Mouse (Mus musculus) forebrain, embryonic 12.5 days (tissue): ENCODE results near the gene Gimap5. TPM values are rescaled to one million over a fixed set of nuclear protein-coding genes. Genes with fewer than 3 reads are reported as not detected.

Experiments used
- ATAC-seq: fragments of 200-750 bp; cut with Nextera tagmentation; 2 replicates; pipeline ENCODE4 v1.8.0; 2017; ENCODE audit warnings: moderate TSS enrichment; ENCODE audit not compliant: low FRiP score
- H3K27ac ChIP-seq: fragments of 300-500 bp; sonication (generic); 2 replicates; pipeline ENCODE4 v1.5.1; 2016; ENCODE audit warnings: mild to moderate bottlenecking
- H3K27me3 ChIP-seq: fragments of 300-500 bp; sonication (generic); 2 replicates; pipeline ENCODE4 v1.6.1; 2016; ENCODE audit warnings: mild to moderate bottlenecking
- H3K36me3 ChIP-seq: fragments of 300-500 bp; sonication (generic); replicated peaks from 2 replicates; pipeline ENCODE4 v1.6.1; 2016; ENCODE audit warnings: mild to moderate bottlenecking
- H3K4me1 ChIP-seq: fragments of 300-500 bp; sonication (generic); 2 replicates; pipeline ENCODE4 v1.6.1; 2016
- H3K4me2 ChIP-seq: fragments of 300-500 bp; sonication (generic); 2 replicates; pipeline ENCODE4 v1.6.1; 2016; ENCODE audit warnings: mild to moderate bottlenecking, moderate library complexity
- H3K4me3 ChIP-seq: fragments of 300-500 bp; sonication (generic); replicated peaks from 2 replicates; pipeline ENCODE4 v1.5.1; 2016; ENCODE audit warnings: mild to moderate bottlenecking
- H3K9ac ChIP-seq: fragments of 300-500 bp; sonication (generic); 2 replicates; pipeline ENCODE4 v1.6.1; 2016; ENCODE audit warnings: mild to moderate bottlenecking
- H3K9me3 ChIP-seq: fragments of 300-500 bp; sonication (generic); 2 replicates; pipeline ENCODE4 v1.6.1; 2016
- WGBS: fragments of 180-500 bp; shearing (Covaris S2); methylation state at CpG from one replicate; pipeline ENCODE4 v1.1.7; 2016; 5-methylcytosine and 5-hydroxymethylcytosine counted together
- polyA plus RNA-seq: library from polyadenylated mRNA; unstranded; fragments of >200 nt; fragmentation: Nextera tagmentation; extraction: Ambion mirVana; gene quantifications from 2 replicates; pipeline ENCODE4 v1.2.1, GENCODE M21; 2016

The Gimap5 gene
- polyA plus RNA-seq, 1 experiment from 2014 or later, result 0.50 TPM

GRCm38 (mm10) chr6:48720326-48720725, 25.7 kb upstream of the Gimap5 start:
- peaks cover 1% of the 10 kb centered on the region; the same call in 1 of the 2 replicates for H3K4me1 ChIP-seq
- H3K27me3 ChIP-seq, result no peaks in the 10 kb centered on the region
- H3K4me3 ChIP-seq, result no peak overlapping the region
- no peaks in the 10 kb centered on the region for H3K36me3 ChIP-seq
- no peak overlapping the region for H3K9ac ChIP-seq
- no peak overlapping the region for H3K4me2 ChIP-seq
- 87% methylated on average over 4 of the region's 4 CpGs for WGBS
- no peaks in the 10 kb centered on the region for H3K9me3 ChIP-seq
- H3K27ac ChIP-seq, result no peak overlapping the region
- no peak for ATAC-seq

DNA sequence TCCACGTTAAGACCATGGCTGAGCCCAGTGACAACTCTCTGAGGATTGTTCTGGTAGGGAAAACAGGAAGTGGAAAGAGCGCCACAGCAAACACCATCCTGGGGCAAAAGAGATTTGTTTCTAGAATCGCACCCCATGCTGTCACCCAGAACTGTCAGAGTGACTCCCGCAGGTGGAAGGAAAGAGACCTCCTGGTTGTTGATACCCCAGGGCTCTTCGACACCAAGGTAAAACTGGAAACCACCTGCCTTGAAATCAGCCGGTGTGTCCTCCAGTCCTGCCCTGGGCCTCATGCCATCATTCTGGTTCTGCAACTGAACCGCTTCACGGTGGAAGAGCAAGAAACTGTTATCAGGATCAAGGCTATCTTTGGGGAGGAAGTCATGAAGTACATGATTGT, 22.5 kb upstream of the Gimap5 start:
- Histone ChIP-seq H3K27me3 (no peaks in the 10 kb centered on the region), H3K4me3 (no peak overlapping the region), H3K36me3 (no peaks in the 10 kb centered on the region), H3K9me3 (no peaks in the 10 kb centered on the region), H3K9ac (no peak overlapping the region), H3K27ac (no peak overlapping the region), H3K4me1 (peaks cover 9% of the 10 kb centered on the region; the same call in 1 of the 2 replicates), H3K4me2 (no peak overlapping the region)
- WGBS, result 89% methylated on average over 8 of the region's 8 CpGs
- no peak for ATAC-seq

- H3K36me3 ChIP-seq, result no peaks in the 10 kb centered on the region
- no peak overlapping the region for H3K27ac ChIP-seq
- no peak overlapping the region for H3K9ac ChIP-seq
- 0% methylated on average over 1 of the region's 1 CpGs for WGBS
- H3K4me2 ChIP-seq, result no peak overlapping the region
- H3K4me1 ChIP-seq, result peaks cover 9% of the 10 kb centered on the region; the same call in 1 of the 2 replicates
- H3K9me3 ChIP-seq, result no peaks in the 10 kb centered on the region
- no peaks in the 10 kb centered on the region for H3K27me3 ChIP-seq
- ATAC-seq, result no peak
- H3K4me3 ChIP-seq, result no peak overlapping the region
These were observed 20.5 kb upstream of the Gimap5 start for GRCm38 (mm10) chr6:48725476-48725875.

- H3K36me3 ChIP-seq, result no peaks in the 10 kb centered on the region
- peaks cover 9% of the 10 kb centered on the region; the same call in 1 of the 2 replicates for H3K4me1 ChIP-seq
- ATAC-seq, result no peak
- H3K4me3 ChIP-seq, result no peak overlapping the region
- H3K9ac ChIP-seq, result no peak overlapping the region
- no peak overlapping the region for H3K27ac ChIP-seq
- no peaks in the 10 kb centered on the region for H3K9me3 ChIP-seq
- 91% methylated on average over 5 of the region's 5 CpGs for WGBS
- no peak overlapping the region for H3K4me2 ChIP-seq
- H3K27me3 ChIP-seq, result no peaks in the 10 kb centered on the region
These were observed 18.2 kb upstream of the Gimap5 start for GRCm38 (mm10) chr6:48727761-48728160.

DNA sequence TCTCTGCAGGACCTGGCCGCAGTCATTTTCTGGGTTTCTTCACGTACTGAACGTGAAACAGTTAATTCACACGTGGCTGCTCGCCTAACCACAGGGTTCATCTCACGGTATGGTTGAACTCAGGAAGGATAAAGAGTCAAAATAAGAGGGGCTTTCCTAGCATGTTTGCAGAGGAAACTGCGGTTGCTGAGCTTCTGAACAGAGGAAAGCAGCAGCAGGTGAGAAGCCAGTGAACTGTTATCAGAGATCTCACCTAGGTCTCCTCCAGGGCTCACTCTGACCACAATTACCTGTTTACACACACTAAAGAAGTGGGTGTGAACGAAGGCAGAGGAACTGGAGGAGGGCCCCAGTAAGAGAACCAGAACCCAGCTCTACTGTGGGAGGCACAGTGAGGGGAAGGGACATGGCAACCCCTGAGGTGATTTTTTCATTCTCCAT, 13.1 kb upstream of the Gimap5 start:
- no peaks in the 10 kb centered on the region for H3K36me3 ChIP-seq
- no peak overlapping the region for H3K4me2 ChIP-seq
- no peak overlapping the region for H3K4me3 ChIP-seq
- ATAC-seq, result no peak
- no peak overlapping the region for H3K9ac ChIP-seq
- no peaks in the 10 kb centered on the region for H3K4me1 ChIP-seq
- WGBS, result 62% methylated on average over 8 of the region's 8 CpGs
- no peak overlapping the region for H3K27ac ChIP-seq
- no peaks in the 10 kb centered on the region for H3K9me3 ChIP-seq
- H3K27me3 ChIP-seq, result no peaks in the 10 kb centered on the region; the same call in 1 of the 2 replicates

- H3K4me2 ChIP-seq, result no peak overlapping the region
- no peak overlapping the region for H3K27ac ChIP-seq
- H3K4me1 ChIP-seq, result no peaks in the 10 kb centered on the region
- no peaks in the 10 kb centered on the region for H3K36me3 ChIP-seq
- H3K4me3 ChIP-seq, result no peak overlapping the region
- H3K27me3 ChIP-seq, result no peaks in the 10 kb centered on the region; the same call in 1 of the 2 replicates
- H3K9ac ChIP-seq, result no peak overlapping the region
- 87% methylated on average over 1 of the region's 1 CpGs for WGBS
- no peak for ATAC-seq
- H3K9me3 ChIP-seq, result no peaks in the 10 kb centered on the region
These were observed 12.3 kb upstream of the Gimap5 start for GRCm38 (mm10) chr6:48733660-48734059.

DNA sequence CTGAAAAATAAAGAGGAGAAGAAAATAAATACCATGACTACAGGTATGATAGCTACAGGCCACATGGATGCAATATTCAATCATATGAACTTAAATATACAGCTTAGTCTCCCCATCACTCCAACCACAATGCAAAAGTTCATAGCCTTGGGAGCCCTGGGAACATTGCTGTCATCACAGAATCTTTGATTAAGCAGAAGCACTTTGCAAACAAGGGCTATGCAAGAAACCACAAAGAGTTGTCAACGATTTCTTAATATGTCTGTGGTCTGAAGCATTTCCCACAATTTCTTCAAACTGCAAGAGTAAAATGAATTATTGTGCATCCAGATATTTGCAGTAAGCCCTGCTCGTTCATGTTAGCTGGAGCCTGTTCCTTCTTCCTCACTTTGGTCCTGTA, 8.9 kb upstream of the Gimap5 start:
- Histone ChIP-seq H3K9ac (no peak overlapping the region), H3K27me3 (peaks cover 17% of the 10 kb centered on the region), H3K4me3 (no peak overlapping the region), H3K4me1 (no peaks in the 10 kb centered on the region), H3K27ac (no peak overlapping the region), H3K9me3 (no peaks in the 10 kb centered on the region), H3K4me2 (no peak overlapping the region), H3K36me3 (no peaks in the 10 kb centered on the region)
- WGBS, result 85% methylated on average over 2 of the region's 2 CpGs
- no peak for ATAC-seq

GRCm38 (mm10) chr6:48737688-48738087, 8.3 kb upstream of the Gimap5 start:
- WGBS, result 91% methylated on average over 5 of the region's 5 CpGs
- no peak overlapping the region for H3K4me2 ChIP-seq

GRCm38 (mm10) chr6:48738961-48739779, 6.8 kb upstream of the Gimap5 start, which contains the start of gene Gimap1:
Gimap1 (plus strand) TSS chr6:48739054.
- H3K9ac ChIP-seq, result no peak within 1 kb of the TSS
- no peak within 1 kb of the TSS for H3K27ac ChIP-seq
- peaks cover 34% of the 10 kb centered on the region for H3K27me3 ChIP-seq
- no peaks in the 10 kb centered on the region for H3K36me3 ChIP-seq
- H3K4me2 ChIP-seq, result no peak within 1 kb of the TSS
- H3K4me1 ChIP-seq, result peaks cover 10% of the 10 kb centered on the region
- ATAC-seq, result no peak
- H3K9me3 ChIP-seq, result no peaks in the 10 kb centered on the region
- 80% methylated on average over 15 of the region's 15 CpGs for WGBS
- H3K4me3 ChIP-seq, result no peak within 1 kb of the TSS

More at GRCm38 (mm10) chr6:48737688-48738087, 8.3 kb upstream of the Gimap5 start:
- Histone ChIP-seq H3K27me3 (peaks cover 23% of the 10 kb centered on the region), H3K4me3 (no peak overlapping the region), H3K36me3 (no peaks in the 10 kb centered on the region), H3K27ac (no peak overlapping the region), H3K4me1 (peaks cover 5% of the 10 kb centered on the region), H3K9ac (no peak overlapping the region), H3K9me3 (no peaks in the 10 kb centered on the region)
- ATAC-seq, result no peak

DNA sequence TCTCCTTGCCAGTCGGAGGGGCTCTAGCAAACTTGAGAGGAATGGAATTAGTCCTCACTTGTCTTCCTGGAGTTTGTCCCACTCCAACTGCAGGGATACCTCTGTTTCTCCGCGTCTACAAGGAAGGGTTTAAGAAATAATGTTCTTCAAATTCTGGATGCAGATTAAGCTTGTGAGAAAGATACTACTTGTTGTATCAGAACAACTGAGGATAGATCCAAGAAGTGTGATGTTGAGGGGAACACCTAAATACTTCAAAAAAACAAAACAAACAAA, 6.3 kb upstream of the Gimap5 start:
- whole genome bisulfite sequencing, result 92% methylated on average over 3 of the region's 3 CpGs
- H3K27ac ChIP-seq, result no peak overlapping the region
- H3K4me2 ChIP-seq, result no peak overlapping the region
- H3K4me1 ChIP-seq, result peaks cover 10% of the 10 kb centered on the region
- H3K4me3 ChIP-seq, result no peak overlapping the region
- H3K9ac ChIP-seq, result no peak overlapping the region
- peaks cover 39% of the 10 kb centered on the region for H3K27me3 ChIP-seq
- no peaks in the 10 kb centered on the region for H3K36me3 ChIP-seq
- no peaks in the 10 kb centered on the region for H3K9me3 ChIP-seq
- ATAC-seq, result no peak

DNA sequence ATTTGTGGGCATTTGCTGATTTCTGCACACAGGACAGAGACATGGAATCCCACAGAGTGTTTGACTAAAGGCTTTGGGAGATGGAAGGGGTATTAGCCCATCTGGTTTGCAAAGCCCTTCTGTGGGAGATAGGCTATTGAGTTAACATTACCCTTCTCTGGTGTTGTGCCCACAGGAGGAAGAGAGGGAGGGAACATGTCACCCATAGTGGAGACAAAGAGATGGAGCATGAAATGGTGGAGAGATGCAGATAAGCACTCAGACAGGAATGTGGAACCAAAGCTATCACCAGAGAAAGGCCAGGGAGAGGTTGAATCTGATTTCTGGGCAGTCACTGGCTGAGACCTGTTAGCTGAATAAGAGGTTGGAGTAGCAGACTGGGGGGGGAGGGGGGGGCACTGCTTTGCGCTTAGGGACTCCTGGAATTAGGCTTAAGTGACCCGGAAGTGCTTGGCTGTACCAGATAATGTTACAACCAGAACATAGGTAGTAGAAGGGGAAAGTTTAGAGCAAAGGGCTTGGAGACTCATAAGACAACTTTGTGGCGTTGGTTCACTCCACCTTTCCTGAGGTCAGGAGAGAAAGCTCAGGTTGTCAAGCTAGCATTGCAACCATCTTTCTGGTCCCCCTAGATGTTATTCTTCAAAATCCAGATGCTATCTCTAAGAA, 5.4 kb upstream of the Gimap5 start:
- Histone ChIP-seq H3K4me3 (no peak overlapping the region), H3K36me3 (no peaks in the 10 kb centered on the region), H3K27ac (no peak overlapping the region), H3K4me2 (no peak overlapping the region), H3K4me1 (peaks cover 10% of the 10 kb centered on the region), H3K9ac (no peak overlapping the region), H3K9me3 (no peaks in the 10 kb centered on the region), H3K27me3 (peaks cover 41% of the 10 kb centered on the region)
- no peak for ATAC-seq
- 73% methylated on average over 3 of the region's 3 CpGs for WGBS

DNA sequence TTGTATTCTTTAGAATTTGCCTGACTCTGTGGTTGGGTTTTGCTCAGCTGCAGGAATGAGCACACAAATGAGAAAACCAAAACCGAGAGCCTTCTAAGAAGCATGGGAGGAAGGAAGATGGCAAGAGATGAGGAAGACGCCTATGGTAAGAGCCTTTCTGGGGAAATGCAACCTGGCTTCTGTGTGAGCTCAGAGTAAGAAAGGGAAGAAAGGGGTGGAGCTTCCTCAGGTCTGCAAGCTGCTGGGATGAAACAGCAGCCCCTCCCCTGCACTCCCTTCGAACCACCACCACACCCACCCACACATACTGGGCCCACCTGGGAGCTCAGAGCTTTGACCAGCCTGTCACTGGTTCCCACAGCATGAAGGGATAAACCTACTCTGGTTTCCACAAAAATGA, 4.7 kb upstream of the Gimap5 start:
- no peak overlapping the region for H3K9ac ChIP-seq
- H3K36me3 ChIP-seq, result no peaks in the 10 kb centered on the region
- H3K4me2 ChIP-seq, result no peak overlapping the region
- peaks cover 47% of the 10 kb centered on the region for H3K27me3 ChIP-seq
- peaks cover 10% of the 10 kb centered on the region for H3K4me1 ChIP-seq
- H3K27ac ChIP-seq, result no peak overlapping the region
- no peak overlapping the region for H3K4me3 ChIP-seq
- no peaks in the 10 kb centered on the region for H3K9me3 ChIP-seq
- 20% methylated on average over 3 of the region's 3 CpGs for WGBS
- ATAC-seq, result no peak
